9 mouse cellular contexts compared by ENCODE assay signal in genomic region chr2:31845512-31845895, GRCm38 (mm10). TPM values are rescaled to one million over a fixed set of nuclear protein-coding genes. Genes with fewer than 3 reads are reported as not detected.
DNase-seq lines count a peak whose midpoint lies in the region; ATAC-seq and TF ChIP-seq lines count a peak whose summit lies in the region.
"Had no signal": no experiment of that assay in that cellular context is flagged by ENCODE, and none has a peak within 500 bp of the region (broad histone marks: within the 10 kb centered on the region; RNA-seq: fewer than 3 reads in every experiment).

No protein-coding gene starts in this region.

- TF ChIP-seq POLR2A in kidney, adult 2 months (IDR thresholded peaks at IDR 0.05; ENCODE audit: low read depth, low read length): no peak

- H3K9ac ChIP-seq in embryonic facial prominence, embryonic 11.5 days (replicated peaks; ENCODE audit: low read length): peak overlapping the region; percentile 44; the same call in 1 of the 2 replicates
- peak overlapping the region; percentile 58 for H3K9ac ChIP-seq in hindbrain, postnatal 0 days (replicated peaks; ENCODE audit: low read length)
- peak overlapping the region; percentile 50 for H3K9ac ChIP-seq in midbrain, postnatal 0 days (replicated peaks; ENCODE audit: low read length, poor library complexity, severe bottlenecking)

- no peak for DNase-seq in kidney, adult 2 months
- DNase-seq in kidney, postnatal 10 days: no peak
- no peak for DNase-seq in embryonic facial prominence, embryonic 11.5 days (ENCODE audit: low spot score)
- no peak for DNase-seq in hindbrain, postnatal 0 days (ENCODE audit: low spot score)
- no peak for DNase-seq in midbrain, postnatal 0 days (ENCODE audit: low spot score)
- no peak for DNase-seq in retina, embryonic 14.5 days (ENCODE audit: low spot score)
- no peak for DNase-seq in right cerebral cortex, postnatal 10 days (ENCODE audit: low spot score in 2 of 2)

- no peak for TF ChIP-seq CTCF in kidney, adult 2 months (conservative IDR thresholded peaks at IDR 0.05; ENCODE audit: insufficient read depth, insufficient read length, low read depth, low read length)
- no peak for TF ChIP-seq CTCF in hindbrain, postnatal 0 days (IDR thresholded peaks at IDR 0.05; ENCODE audit: low read depth)
- no peak for TF ChIP-seq CTCF in midbrain, postnatal 0 days (IDR thresholded peaks at IDR 0.05)

- no peak overlapping the region for H3K27ac ChIP-seq in kidney, adult 2 months (ENCODE audit: insufficient read depth, low read depth, low read length)
- no peak overlapping the region for H3K27ac ChIP-seq in embryonic facial prominence, embryonic 11.5 days (replicated peaks; ENCODE audit: low read depth, low read length)
- no peak overlapping the region for H3K27ac ChIP-seq in hindbrain, postnatal 0 days
- H3K27ac ChIP-seq in midbrain, postnatal 0 days (ENCODE audit: low read depth, low read length): no peak overlapping the region

- 4% methylated on average over 26 of the region's 26 CpGs for WGBS in kidney, adult 2 months
- 3% methylated on average over 26 of the region's 26 CpGs for WGBS in embryonic facial prominence, embryonic 11.5 days
- 3% methylated on average over 26 of the region's 26 CpGs for WGBS in hindbrain, postnatal 0 days
- WGBS in midbrain, postnatal 0 days: 2% methylated on average over 24 of the region's 26 CpGs

- H3K4me1 ChIP-seq in kidney, adult 2 months (ENCODE audit: control insufficient read depth, insufficient read depth, low read length): no peaks in the 10 kb centered on the region
- peaks cover 17% of the 10 kb centered on the region for H3K4me1 ChIP-seq in embryonic facial prominence, embryonic 11.5 days (ENCODE audit: control insufficient read depth, insufficient read depth, low read length)
- H3K4me1 ChIP-seq in hindbrain, postnatal 0 days (ENCODE audit: insufficient read depth, low read length): peaks cover 10% of the 10 kb centered on the region; the same call in 1 of the 2 replicates
- peaks cover 6% of the 10 kb centered on the region; the same call in 1 of the 2 replicates for H3K4me1 ChIP-seq in midbrain, postnatal 0 days (ENCODE audit: insufficient read depth, low read length)

- H3K27me3 ChIP-seq in kidney, adult 2 months (replicated peaks; ENCODE audit: control insufficient read depth, insufficient read depth, low read length): peaks cover 13% of the 10 kb centered on the region
- peaks cover 29% of the 10 kb centered on the region for H3K27me3 ChIP-seq in embryonic facial prominence, embryonic 11.5 days (ENCODE audit: control insufficient read depth, insufficient read depth, low read length)
- no peaks in the 10 kb centered on the region for H3K27me3 ChIP-seq in hindbrain, postnatal 0 days (ENCODE audit: insufficient read depth, low read length)
- peaks cover 14% of the 10 kb centered on the region; the same call in 1 of the 2 replicates for H3K27me3 ChIP-seq in midbrain, postnatal 0 days (ENCODE audit: insufficient read depth, low read length)

- no peaks in the 10 kb centered on the region for H3K9me3 ChIP-seq in embryonic facial prominence, embryonic 11.5 days (replicated peaks; ENCODE audit: control insufficient read depth, low read length)
- no peaks in the 10 kb centered on the region for H3K9me3 ChIP-seq in hindbrain, postnatal 0 days (ENCODE audit: low read length)
- H3K9me3 ChIP-seq in midbrain, postnatal 0 days (ENCODE audit: low read length): no peaks in the 10 kb centered on the region

- H3K4me2 ChIP-seq in embryonic facial prominence, embryonic 11.5 days (ENCODE audit: low read depth, low read length): peak overlapping the region; percentile 96
- H3K4me2 ChIP-seq in hindbrain, postnatal 0 days (ENCODE audit: low read depth, low read length): peak overlapping the region; percentile 86
- peak overlapping the region; percentile 85 for H3K4me2 ChIP-seq in midbrain, postnatal 0 days (ENCODE audit: low read depth, low read length, poor library complexity, severe bottlenecking)

- no peaks in the 10 kb centered on the region for H3K36me3 ChIP-seq in kidney, adult 2 months (ENCODE audit: control insufficient read depth, insufficient read depth, low read length)
- H3K36me3 ChIP-seq in embryonic facial prominence, embryonic 11.5 days (replicated peaks; ENCODE audit: control insufficient read depth, insufficient read depth, low read depth, low read length): no peaks in the 10 kb centered on the region
- no peaks in the 10 kb centered on the region for H3K36me3 ChIP-seq in hindbrain, postnatal 0 days (ENCODE audit: insufficient read depth, low read length)
- no peaks in the 10 kb centered on the region for H3K36me3 ChIP-seq in midbrain, postnatal 0 days (ENCODE audit: insufficient read depth, low read length)

- ATAC-seq in embryonic facial prominence, embryonic 11.5 days (replicated peaks; ENCODE audit: insufficient number of reproducible peaks, low FRiP score, low TSS enrichment, low read depth): no peak
- ATAC-seq in hindbrain, postnatal 0 days: no peak; the same call in 1 of the 2 replicates
- peak; percentile 35; the same call in 1 of the 2 replicates for ATAC-seq in midbrain, postnatal 0 days (ENCODE audit: low FRiP score)
- no peak for ATAC-seq in activated CD4-positive, CD25-positive, alpha-beta regulatory T cell, adult 4 months

- H3K4me3 ChIP-seq in kidney, adult 2 months (ENCODE audit: insufficient read depth, low read depth, low read length): peak overlapping the region; percentile 30; the same call in 1 of the 2 replicates
- peak overlapping the region; percentile 53 for H3K4me3 ChIP-seq in embryonic facial prominence, embryonic 11.5 days (ENCODE audit: low read depth, low read length)
- peak overlapping the region; percentile 51 for H3K4me3 ChIP-seq in hindbrain, postnatal 0 days (ENCODE audit: low read length)
- H3K4me3 ChIP-seq in midbrain, postnatal 0 days (ENCODE audit: low read depth, low read length): peak overlapping the region; percentile 47

RNA-seq across cellular contexts. Expression of gene Fibcd1, which starts 0.3 kb away (rescaled TPM):
- 0.03 and 0.05 TPM in 2 replicates for polyA plus RNA-seq in kidney, adult 2 months (2012; rRNA removed)
- polyA plus RNA-seq in embryonic facial prominence, embryonic 11.5 days (2014; fragmentation: Nextera tagmentation; extraction: Ambion mirVana): 0.11 and 0.14 TPM in 2 replicates
- total RNA-seq in hindbrain, postnatal 0 days (2014; rRNA removed): 27.3 and 28.9 TPM in 2 replicates
- polyA plus RNA-seq in hindbrain, postnatal 0 days (2015; fragmentation: Nextera tagmentation; extraction: Ambion mirVana): 8.7 and 9.1 TPM in 2 replicates
- total RNA-seq in midbrain, postnatal 0 days (2014; rRNA removed): 46.1 and 48.5 TPM in 2 replicates
- 19.4 and 21.0 TPM in 2 replicates for polyA plus RNA-seq in midbrain, postnatal 0 days (2015; fragmentation: Nextera tagmentation; extraction: Ambion mirVana)
- polyA plus RNA-seq in activated CD4-positive, CD25-positive, alpha-beta regulatory T cell, adult 4 months (2017; shearing (Covaris generic)): not detected

RNA-seq across cellular contexts. Expression of gene Qrfp, which starts 35.1 kb away (rescaled TPM):
- polyA plus RNA-seq in kidney, adult 2 months (2012; rRNA removed): 0.05 and 0.11 TPM in 2 replicates
- 0.14 and 0.22 TPM in 2 replicates for polyA plus RNA-seq in embryonic facial prominence, embryonic 11.5 days (2014; fragmentation: Nextera tagmentation; extraction: Ambion mirVana)
- total RNA-seq in hindbrain, postnatal 0 days (2014; rRNA removed): not detected in 2 replicates
- polyA plus RNA-seq in hindbrain, postnatal 0 days (2015; fragmentation: Nextera tagmentation; extraction: Ambion mirVana): 0.06 TPM in 1 of 2 replicates, not detected in the other
- total RNA-seq in midbrain, postnatal 0 days (2014; rRNA removed): 0.19 TPM in 1 of 2 replicates, not detected in the other
- polyA plus RNA-seq in midbrain, postnatal 0 days (2015; fragmentation: Nextera tagmentation; extraction: Ambion mirVana): 0.07 and 0.20 TPM in 2 replicates
- under 1 TPM; 0.47 to 0.48 TPM for polyA plus RNA-seq in activated CD4-positive, CD25-positive, alpha-beta regulatory T cell, adult 4 months (2017; shearing (Covaris generic))
- total RNA-seq: left cerebral cortex, postnatal 25 days had no signal

RNA-seq across cellular contexts. Expression of gene Lamc3, which starts 41.6 kb away (rescaled TPM):
- 20.7 and 24.8 TPM in 2 replicates for polyA plus RNA-seq in kidney, adult 2 months (2012; rRNA removed)
- 0.84 and 1.2 TPM in 2 replicates for polyA plus RNA-seq in embryonic facial prominence, embryonic 11.5 days (2014; fragmentation: Nextera tagmentation; extraction: Ambion mirVana)
- 11.6 and 12.9 TPM in 2 replicates for total RNA-seq in hindbrain, postnatal 0 days (2014; rRNA removed)
- polyA plus RNA-seq in hindbrain, postnatal 0 days (2015; fragmentation: Nextera tagmentation; extraction: Ambion mirVana): 2.0 and 2.1 TPM in 2 replicates
- 11.3 and 12.9 TPM in 2 replicates for total RNA-seq in midbrain, postnatal 0 days (2014; rRNA removed)
- polyA plus RNA-seq in midbrain, postnatal 0 days (2015; fragmentation: Nextera tagmentation; extraction: Ambion mirVana): 2.3 and 2.5 TPM in 2 replicates
- polyA plus RNA-seq in activated CD4-positive, CD25-positive, alpha-beta regulatory T cell, adult 4 months (2017; shearing (Covaris generic)): not detected
